Mouse (Mus musculus) cerebellum, postnatal 36 days (tissue): ENCODE results near the gene Xrcc6.
"Not testable (repeated sequence)": the region's sequence is repeated elsewhere in the genome, so short reads cannot be mapped to it uniquely, and the experiment has no call there.

Source experiments
- DNase-seq, 2 experiments: peaks; one replicate each; pipeline ENCODE4 v3.0.0; 2021 to 2022; ENCODE audit warnings: mixed read lengths in 2 of 2

Gene Xrcc6

DNA sequence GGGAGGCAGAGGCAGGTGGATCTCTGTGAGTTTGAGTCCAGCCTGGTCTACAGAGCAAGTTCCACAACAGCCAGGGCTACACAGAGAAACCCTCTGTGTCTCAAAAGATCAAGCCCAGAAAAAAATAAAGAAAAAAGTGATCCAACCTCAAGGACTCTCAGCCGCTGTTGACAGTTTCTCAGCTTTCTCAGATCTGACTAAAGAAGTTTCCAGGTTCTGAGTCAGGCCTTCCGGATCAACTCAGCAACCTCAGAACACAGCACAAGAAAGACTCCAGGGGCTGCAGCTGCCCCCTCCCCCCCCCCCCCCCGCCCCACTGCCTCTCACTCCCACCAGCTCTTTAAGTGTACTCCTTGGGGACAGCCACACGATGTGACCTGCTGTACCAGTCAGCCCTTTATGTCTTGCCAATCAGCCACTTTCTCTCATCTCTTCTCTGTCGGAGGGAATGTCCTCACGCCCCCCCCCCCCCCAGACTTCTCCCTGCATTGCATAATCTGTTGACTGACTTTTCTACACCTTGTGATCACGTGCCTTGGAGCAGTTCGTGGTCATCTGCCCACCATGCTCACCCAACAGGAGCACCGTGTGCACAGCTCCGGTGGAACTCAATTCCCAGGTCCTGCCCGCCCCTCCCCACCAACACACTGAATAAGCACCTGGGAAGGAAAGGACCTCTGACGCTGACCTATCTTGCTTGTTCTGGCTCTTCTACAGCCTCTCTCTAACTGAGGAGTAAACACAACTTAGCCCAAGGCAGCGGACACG lies 21.4 kb upstream of the Xrcc6 start:
- no peak for DNase-seq

DNA sequence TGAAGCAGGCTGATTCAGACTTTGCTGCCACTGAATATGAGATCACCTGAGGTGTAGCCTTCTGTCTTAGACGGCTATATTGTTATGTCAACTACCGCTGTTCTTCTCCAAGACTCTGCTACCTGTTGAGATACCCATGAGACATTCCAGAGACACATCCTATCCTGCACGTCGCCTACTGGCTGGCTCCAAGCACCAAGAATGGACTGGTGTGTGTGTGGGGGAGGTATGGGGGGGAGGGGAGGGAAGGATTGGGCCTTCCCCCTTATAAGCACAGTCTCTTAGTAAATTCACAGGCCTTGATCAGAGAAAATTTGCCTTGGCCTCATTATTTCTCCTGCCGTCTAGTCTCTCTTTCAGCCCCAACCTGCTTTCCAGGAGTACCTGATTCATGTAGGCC lies 19.8 kb upstream of the Xrcc6 start:
- no peak for DNase-seq

DNA sequence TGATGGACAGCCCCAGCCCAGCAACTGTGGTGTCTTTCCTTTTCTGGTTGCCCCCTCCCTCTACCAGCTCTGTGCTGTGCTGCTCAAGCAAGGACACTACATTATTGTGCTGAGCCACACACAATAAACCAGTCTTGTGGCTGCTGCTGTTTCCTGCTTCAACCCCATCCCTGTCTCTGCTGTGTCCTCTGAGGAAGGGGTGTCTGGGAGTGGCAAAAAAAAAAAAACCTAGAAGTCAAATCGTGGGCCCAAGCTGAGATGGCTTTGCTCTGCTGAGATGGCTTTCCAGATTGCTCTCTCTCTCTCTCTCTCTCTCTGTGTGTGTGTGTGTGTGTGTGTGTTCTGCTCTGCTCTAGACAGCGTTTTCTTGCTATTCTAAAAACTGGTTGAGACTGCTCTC lies 19.2 kb upstream of the Xrcc6 start:
- no peak for DNase-seq

DNA sequence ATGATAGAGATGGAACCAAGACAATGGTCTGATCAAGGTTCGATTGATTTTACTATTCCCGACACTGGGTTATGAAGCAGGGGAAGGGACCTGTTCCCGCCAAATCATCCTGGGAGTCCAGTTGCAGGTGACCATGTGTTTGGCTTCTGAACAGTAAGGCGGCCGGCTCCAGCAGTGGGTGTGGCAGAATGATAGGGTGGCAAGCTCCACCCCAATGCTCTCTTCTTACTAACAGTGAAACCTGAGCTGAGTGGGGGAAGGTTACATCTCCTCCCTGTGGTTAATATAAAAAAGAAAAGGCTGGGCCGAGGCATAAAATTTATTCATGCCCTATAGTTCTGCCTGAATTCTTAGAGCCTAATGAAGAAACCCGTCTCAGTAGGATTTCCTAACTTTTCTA lies 18.5 kb upstream of the Xrcc6 start:
- DNase-seq, result no peak

DNA sequence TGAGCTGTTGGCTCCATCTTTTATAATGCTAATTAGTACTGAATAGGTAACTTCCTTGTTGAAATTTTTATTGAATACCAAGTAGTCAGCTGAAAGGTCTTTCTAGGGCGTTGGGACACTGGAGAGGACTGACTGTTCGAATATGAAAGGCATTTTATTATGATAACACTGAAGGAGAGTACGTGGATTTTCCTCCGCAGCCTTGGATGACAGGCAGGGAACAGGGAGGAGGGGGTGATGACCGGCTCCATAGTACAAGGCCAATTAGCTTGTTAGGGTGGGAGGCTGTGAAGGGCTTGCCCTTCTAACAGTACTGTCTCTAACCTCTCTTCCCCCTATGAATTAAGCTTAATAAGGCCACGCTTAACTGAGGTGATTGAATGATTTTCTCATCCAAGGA lies 18.0 kb upstream of the Xrcc6 start:
- DNase-seq, result not testable (repeated sequence)

DNA sequence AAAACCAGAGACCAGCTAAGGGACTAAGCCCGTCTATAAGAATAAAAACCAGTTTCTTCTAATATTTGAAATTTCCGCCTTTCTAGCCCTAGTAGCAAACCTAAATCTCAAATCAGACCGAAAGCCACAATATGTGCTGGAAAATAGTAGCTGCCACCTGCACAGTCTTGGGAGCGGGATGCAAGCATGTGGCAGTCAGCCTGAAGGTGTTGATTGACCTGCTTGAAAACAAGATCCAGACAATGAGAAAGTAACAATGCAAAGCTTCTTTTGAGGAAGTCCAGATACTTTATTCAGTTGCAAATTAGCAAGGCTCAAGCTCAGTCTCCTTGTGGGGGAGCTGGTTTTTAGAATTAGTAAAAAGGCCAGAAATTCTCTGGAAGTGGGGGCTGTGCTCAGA lies 17.1 kb upstream of the Xrcc6 start:
- DNase-seq, result not testable (repeated sequence)

DNA sequence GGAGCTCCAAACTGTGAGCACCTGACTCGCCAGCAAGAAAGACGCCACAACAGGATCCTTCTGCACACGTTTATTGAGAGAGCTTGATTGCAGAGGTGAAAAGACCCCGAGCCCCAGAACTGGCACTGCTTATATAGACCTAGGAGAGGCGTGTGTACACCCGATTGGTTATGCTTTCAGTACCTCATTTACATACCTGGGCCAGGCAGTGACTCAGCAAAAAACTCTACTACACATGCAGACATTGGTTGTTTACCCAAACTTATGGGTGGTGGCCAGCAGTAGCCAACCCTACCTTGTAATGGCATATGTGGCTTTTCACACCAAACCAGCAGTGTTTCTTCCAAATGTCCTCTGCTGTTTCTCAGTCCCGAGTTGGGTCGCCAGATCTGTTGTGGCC lies 12.5 kb upstream of the Xrcc6 start:
- not testable (repeated sequence) for DNase-seq

DNA sequence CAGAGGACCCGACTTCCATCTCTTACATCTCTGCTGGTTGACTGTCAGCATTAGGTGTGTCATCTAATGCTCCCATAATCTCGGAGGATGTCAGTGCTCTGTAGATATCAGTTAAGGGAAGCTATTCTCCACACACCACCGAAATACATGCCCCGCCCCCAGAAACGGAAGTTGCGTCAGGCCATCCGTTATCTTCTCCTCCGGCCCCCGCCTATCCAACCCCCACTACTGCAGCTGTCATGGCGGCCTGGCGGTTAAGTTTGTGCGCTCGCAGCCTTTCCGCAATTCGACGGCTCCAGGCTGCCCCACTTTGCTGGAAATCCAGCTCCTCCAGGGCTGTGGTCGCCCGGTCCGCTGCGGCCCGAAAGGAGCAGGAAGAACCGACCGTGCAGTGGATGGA lies 7.3 kb upstream of the Xrcc6 start, which contains the start of gene 1700029P11Rik:
Gene 1700029P11Rik (plus strand): TSS at position 220 of the 400 bp plus-strand sequence.
- DNase-seq, result no peak

GRCm38 (mm10) chr15:81982173-81982572 lies 5.5 kb upstream of the Xrcc6 start:
- no peak for DNase-seq

DNA sequence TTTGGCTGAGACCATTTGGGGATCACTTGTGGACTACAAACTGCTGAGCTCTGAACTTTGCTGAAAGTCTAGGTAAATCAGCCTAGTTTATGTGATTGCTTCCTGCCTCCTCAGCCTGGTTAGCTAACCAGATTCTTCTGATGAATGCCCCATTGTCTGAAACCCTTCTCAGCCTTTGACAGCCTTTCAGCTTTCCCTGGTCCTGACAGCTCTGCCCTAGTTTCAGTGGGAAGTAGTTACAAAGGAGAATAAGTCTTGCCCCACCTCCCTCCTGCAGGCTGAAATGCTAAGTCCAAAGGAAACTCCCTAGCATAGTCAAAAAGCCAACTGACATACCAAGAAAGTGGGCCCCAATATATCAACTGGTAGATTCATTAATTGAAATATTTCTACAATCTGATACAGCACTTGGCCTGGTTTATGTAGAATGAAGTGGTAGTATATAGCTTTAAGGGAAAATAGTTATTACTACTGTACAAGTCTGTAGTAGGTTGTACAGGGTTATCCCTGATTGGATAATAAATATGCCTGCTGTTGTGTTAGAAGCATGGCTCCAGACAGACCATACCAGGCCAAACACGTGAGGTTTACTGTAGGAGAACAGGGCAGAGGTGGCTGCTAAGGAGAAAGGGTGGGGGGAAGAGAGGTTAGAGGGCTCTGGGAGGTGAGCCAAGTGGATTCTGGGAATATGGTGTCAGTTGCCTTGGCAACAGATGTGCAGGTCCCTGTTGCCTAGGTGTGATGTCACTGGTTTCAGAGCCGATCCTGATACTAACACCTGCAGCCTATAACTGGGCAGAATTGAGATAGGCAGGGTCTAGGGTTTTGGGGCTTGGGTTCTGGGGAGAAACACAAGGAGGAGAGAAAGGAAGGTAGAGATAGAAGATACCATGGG lies 2.1 kb upstream of the Xrcc6 start:
- DNase-seq, result no peak

GRCm38 (mm10) chr15:81989371-81990062 lies 1.9 kb downstream of the Xrcc6 start:
- peak; percentile 88 to 95 for DNase-seq

- no peak for DNase-seq
Measured at GRCm38 (mm10) chr15:81990549-81990948, 2.9 kb downstream of the Xrcc6 start.

DNA sequence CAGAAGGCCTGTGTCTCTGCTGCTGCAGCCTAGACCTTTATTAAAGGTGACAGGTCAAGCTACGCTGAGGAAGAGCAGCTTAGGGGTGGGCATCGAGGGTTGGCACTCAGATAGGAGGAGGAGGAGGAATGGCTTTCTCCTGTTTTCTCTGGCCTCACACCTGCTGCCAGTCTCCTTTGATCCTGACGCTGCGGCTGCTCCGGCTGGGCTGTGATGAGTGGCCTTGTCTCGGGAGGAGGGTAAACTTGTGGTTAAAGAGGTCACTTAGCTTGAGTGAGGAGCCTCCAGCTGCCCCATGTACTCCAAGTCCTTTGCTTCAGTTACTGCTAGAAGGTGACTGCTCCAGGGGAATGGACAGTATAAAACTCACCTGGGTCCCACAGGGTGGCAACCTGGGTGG lies 6.4 kb downstream of the Xrcc6 start:
- no peak for DNase-seq

- no peak for DNase-seq
Measured at GRCm38 (mm10) chr15:82004257-82004656, 16.6 kb downstream of the Xrcc6 start.

DNA sequence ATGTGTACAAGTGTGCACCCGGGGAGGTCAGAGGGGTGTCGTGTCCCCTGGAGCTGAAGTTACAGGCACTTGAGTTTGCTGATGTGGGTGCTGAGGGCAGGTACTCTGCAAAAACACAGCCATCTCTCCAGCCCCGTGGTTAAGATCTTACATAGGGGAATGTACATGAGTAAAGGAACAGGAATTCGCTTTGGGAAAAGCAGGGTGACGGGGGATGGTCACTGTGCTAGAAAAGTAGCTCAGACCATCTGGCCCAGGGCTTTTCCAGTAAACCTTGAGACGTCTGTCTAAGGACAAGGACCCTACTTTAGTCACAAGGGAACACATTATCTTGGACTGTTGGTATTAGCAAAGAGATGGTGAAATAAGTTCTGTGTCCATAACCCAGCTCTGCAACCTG lies 24.3 kb downstream of the Xrcc6 start:
- DNase-seq, result no peak

DNA sequence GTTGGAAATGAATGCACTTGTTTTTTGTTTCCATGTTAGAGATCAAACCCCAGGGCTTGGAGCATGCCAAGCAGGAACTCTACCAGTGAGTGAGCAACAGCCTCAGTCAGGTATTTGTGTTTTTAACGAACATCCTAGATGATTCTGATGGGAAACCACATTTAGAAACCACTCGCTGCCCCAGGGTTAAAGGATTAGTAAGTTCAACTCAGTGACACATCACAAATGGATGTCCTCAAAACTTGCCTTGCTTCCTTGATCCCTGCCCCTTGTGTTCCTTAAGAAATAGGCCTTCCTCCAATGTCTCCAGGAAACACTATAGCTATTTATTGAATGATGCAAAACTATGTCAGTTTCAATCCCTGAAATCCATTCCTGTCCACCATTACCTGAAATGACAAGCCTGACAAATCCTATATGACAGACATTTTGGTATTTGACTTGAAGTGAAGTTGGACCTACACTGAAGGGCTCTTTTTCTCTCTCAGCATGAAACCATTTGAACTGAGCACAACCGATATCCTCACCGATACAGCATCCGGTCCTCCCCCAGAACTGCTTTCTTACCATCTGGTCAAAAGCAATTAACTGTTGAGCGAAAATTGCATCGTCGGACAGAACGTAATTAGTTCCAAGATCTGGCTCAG lies 27.2 kb downstream of the Xrcc6 start:
- no peak for DNase-seq

DNA sequence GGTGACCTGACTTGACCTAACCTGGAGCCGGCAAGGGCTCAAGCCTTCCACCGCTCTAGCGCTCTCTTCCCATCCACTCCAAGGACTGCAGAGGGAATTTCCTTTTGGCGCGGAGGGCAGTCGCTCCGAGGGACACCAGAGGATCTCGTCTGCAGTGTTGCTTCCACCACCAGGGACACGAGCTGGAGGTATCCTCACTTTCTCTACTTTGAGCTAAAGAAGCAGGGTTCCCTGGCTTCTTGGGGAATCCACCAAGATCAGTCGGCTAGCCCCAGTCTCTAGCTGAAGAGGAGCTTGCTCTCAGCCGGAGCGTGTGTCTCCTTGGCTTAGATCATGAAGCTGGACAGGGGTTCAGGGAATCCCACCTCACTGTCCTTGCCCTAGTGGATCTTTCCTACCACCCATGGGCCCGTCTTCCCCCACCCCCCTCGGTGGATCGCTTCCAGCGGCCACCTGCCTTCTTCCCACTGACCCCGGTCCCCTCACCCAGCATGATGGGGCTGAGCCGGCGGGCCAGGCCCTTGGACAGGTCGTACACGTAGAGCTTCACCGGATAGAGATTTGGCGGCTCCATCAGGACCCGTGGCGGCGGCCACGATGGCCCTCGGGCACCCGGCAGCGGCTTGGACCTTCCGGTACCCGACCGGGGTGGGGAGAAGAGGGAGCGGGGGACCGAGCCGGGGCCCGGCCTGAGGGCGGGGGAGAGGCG lies 27.9 kb downstream of the Xrcc6 start:
- peak; percentile 44 to 51 for DNase-seq

- peak; percentile 99 to 100 for DNase-seq
Measured at GRCm38 (mm10) chr15:82016101-82016808, 28.6 kb downstream of the Xrcc6 start.

- no peak for DNase-seq
Measured at GRCm38 (mm10) chr15:82016830-82017229, 29.2 kb downstream of the Xrcc6 start.

DNA sequence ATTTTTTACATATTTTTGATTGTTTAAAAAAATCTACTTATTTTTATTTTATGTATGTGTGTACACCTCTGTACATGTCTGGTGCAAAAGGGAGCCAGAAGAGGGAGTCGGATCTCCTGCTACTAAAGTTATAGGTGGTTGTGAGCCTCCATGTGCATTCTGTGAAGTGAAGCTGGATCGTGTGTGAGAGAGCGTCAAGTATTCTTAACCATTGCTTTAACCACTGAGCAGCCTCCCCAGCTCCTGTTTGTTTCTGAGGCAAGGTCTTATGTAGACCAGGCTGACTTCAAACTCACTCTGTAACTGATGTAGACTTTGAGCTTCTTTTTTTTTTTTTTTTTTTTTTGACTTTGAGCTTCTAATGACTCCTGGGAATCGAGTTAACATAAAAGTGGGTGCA lies 29.8 kb downstream of the Xrcc6 start:
- DNase-seq, result no peak

GRCm38 (mm10) chr15:82019288-82019687 lies 31.7 kb downstream of the Xrcc6 start:
- DNase-seq, result no peak
